Mouse (Mus musculus): ENCODE measurements at regions not wholly inside any gene's neighbourhood (a gene's known extent, or its start where the extent isn't known, plus 50 kb on each side); places are given as distances from the start of the nearest gene placed in this dataset.

- TF ChIP-seq CTCF (IDR thresholded peaks at IDR 0.05; ENCODE audit: low read depth) (no peak), EP300 (IDR thresholded peaks at IDR 0.05; ENCODE audit: low read depth) (no peak)
These were observed 250.8 kb downstream of the Alx1 start for GRCm38 (mm10) chr10:102779243-102779642.

All from liver, embryonic 14.5 days (tissue).